Mouse (Mus musculus): ENCODE data around the gene Evi5l. TPM values are rescaled to one million over a fixed set of nuclear protein-coding genes. Genes with fewer than 3 reads are reported as not detected.

The Evi5l gene
- total RNA-seq, 2 experiments from 2014 or later, result 25.2 to 29.0 TPM

Other genes with a start within 250 kb of the Evi5l start
- gene Cd209b, start 239.7 kb upstream of the Evi5l start, total RNA-seq (2021), result under 1 TPM; 0.56 to 0.62 TPM
- not detected for gene Cd209c, start 211.8 kb upstream of the Evi5l start, total RNA-seq (2021)
- gene Cd209f, start 60.7 kb upstream of the Evi5l start, total RNA-seq (2021), result 1 to 10 TPM; 2.3 to 3.1 TPM
- gene Cd209g, start 32.5 kb upstream of the Evi5l start, total RNA-seq (2021), result under 1 TPM in 1 of 2 experiments, not detected in 1; 0.13 TPM
- gene Prr36, start 50.9 kb downstream of the Evi5l start, total RNA-seq (2021), result under 1 TPM; 0.13 to 0.27 TPM
- gene Lrrc8e, start 60.3 kb downstream of the Evi5l start, total RNA-seq (2021), result under 1 TPM in 1 of 2 experiments, not detected in 1; 0.07 TPM
- 10 to 100 TPM; 58.3 to 62.6 TPM for gene Map2k7, start 72.2 kb downstream of the Evi5l start, total RNA-seq (2021)
- under 1 TPM in 1 of 2 experiments, not detected in 1; 0.20 TPM for gene Gm49320, start 72.3 kb downstream of the Evi5l start, total RNA-seq (2021)
- gene Tgfbr3l, start 81.6 kb downstream of the Evi5l start, total RNA-seq (2021), result 1 to 10 TPM; 5.2 to 9.7 TPM
- 10 to 100 TPM; 21.7 to 22.5 TPM for gene Snapc2, start 86.5 kb downstream of the Evi5l start, total RNA-seq (2021)
- 1 to 10 TPM; 7.5 to 8.0 TPM for gene Ctxn1, start 92.7 kb downstream of the Evi5l start, total RNA-seq (2021)
- 10 to 100 TPM; 73.9 to 78.4 TPM for gene Timm44, start 109.3 kb downstream of the Evi5l start, total RNA-seq (2021)
- 10 to 100 TPM in 1 of 2 experiments, 1 to 10 TPM in 1; 7.6 to 11.9 TPM for gene Ccl25, start 158.6 kb downstream of the Evi5l start, total RNA-seq (2021)
- 10 to 100 TPM; 70.1 to 76.5 TPM for gene Elavl1, start 158.8 kb downstream of the Evi5l start, total RNA-seq (2021)

Measured in gastrocnemius, postnatal 4 days (tissue).